Mouse (Mus musculus) spleen, postnatal 0 days (tissue): ENCODE measurements around the gene 3100002H09Rik. TPM values are rescaled to one million over a fixed set of nuclear protein-coding genes. Genes with fewer than 3 reads are reported as not detected.

Experiments
- polyA plus RNA-seq: library from polyadenylated mRNA; unstranded; fragments of >200 nt; fragmentation: Nextera tagmentation; extraction: Ambion mirVana; gene quantifications from 2 replicates; pipeline ENCODE4 v1.2.1, GENCODE M21; 2015

The 3100002H09Rik gene
- polyA plus RNA-seq: not detected in 2 replicates

GRCm38 (mm10) chr4:124610703-124611102 lies at the start of gene 3100002H09Rik:
TSS of gene 3100002H09Rik (minus strand) at chr4:124610803.

DNA sequence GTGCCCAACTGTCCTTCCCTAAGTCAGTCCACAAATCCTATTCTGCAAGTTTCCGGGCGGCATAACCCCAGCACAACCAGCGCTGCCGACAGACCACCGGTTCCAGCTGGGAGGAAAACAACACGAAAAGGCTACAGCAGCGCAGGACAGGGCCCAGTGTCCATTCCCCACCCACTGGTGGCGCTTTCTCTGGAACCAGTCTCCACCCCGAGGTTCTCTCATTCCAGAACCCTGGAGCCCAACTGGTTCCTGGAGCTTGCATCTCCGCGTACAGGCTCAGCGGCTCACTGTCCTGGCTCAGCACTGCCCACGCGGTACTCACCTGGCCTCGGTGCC lies 45.9 kb upstream of the 3100002H09Rik start, which contains the start of gene Pou3f1:
Pou3f1 (plus strand) TSS at position 290 of the 336 bp plus-strand sequence.

Other genes with a start within 250 kb of the 3100002H09Rik start
- gene Pou3f1, start 46.0 kb upstream of the 3100002H09Rik start, polyA plus RNA-seq: 0.05 and 0.06 TPM in 2 replicates
- gene Utp11, start 82.8 kb upstream of the 3100002H09Rik start, polyA plus RNA-seq: 36.1 and 36.7 TPM in 2 replicates
- gene Fhl3, start 89.9 kb upstream of the 3100002H09Rik start, polyA plus RNA-seq: 5.1 and 5.9 TPM in 2 replicates
- 90.8 and 92.4 TPM in 2 replicates for gene Sf3a3, start 104.0 kb upstream of the 3100002H09Rik start, polyA plus RNA-seq
- 36.4 and 38.7 TPM in 2 replicates for gene Inpp5b, start 131.0 kb upstream of the 3100002H09Rik start, polyA plus RNA-seq
- gene Mtf1, start 191.3 kb upstream of the 3100002H09Rik start, polyA plus RNA-seq: 16.7 and 17.6 TPM in 2 replicates
- gene Yrdc, start 239.9 kb upstream of the 3100002H09Rik start, polyA plus RNA-seq: 23.3 and 24.0 TPM in 2 replicates
- gene 1110065P20Rik, start 240.4 kb upstream of the 3100002H09Rik start, polyA plus RNA-seq: 26.3 and 30.8 TPM in 2 replicates